Mouse (Mus musculus): Measurements from ENCODE around the gene Olfr273.
"Not testable (repeated sequence)": the region's sequence is repeated elsewhere in the genome, so short reads cannot be mapped to it uniquely, and the experiment has no call there.

The Olfr273 gene

DNA sequence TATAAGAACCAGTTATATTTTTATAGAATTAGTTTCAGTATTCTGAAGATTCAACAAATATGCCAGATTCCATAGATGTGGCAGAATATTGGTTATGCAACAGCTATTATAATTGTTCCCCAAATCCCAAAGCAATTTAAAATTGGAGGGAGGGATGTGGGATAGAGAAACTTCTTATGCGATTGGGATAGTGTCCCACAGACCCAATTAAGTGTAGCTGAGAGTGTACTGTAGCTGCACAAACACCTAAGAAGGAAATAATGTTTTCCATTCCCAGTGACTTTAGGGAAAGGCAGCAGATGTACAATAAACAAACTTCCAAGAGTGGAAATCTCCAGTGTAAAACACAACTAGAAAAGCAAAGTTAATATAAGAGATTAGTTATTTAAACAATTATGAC lies at the start of gene Olfr273:
Gene Olfr273 (minus strand): TSS at position 101 of the 400 bp plus-strand sequence.
- DNase-seq (ENCODE audit: low read depth, low spot score), result no peak

GRCm38 (mm10) chr4:52864156-52864555 lies 5.1 kb upstream of the Olfr273 start:
- DNase-seq (ENCODE audit: low read depth, low spot score), result no peak

GRCm38 (mm10) chr4:52849672-52850071 lies 9.4 kb downstream of the Olfr273 start:
- DNase-seq (ENCODE audit: low read depth, low spot score), result no peak

- DNase-seq (ENCODE audit: low read depth, low spot score), result no peak
Measured at GRCm38 (mm10) chr4:52849039-52849635, 9.9 kb downstream of the Olfr273 start.

DNA sequence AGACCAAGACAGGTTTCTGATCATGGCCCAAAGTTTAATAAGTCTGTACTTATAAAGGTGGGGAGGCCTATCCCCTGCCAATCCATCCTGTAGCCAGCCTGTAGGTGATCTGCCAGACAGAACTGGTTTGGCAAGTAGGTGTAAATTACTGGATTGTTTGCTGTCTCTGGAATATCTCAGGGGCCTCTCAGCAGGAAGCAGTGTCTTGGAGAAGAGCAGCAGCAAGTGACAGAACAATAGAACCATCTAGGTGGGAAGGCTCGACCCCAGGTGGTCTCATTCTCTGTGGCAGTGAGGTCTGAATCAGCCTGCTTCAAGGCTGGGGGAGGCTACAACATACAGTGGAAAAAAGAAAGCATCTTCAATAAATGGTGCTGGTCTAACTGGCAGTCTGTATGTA lies 13.6 kb downstream of the Olfr273 start:
- DNase-seq (ENCODE audit: low read depth, low spot score), result not testable (repeated sequence)

DNA sequence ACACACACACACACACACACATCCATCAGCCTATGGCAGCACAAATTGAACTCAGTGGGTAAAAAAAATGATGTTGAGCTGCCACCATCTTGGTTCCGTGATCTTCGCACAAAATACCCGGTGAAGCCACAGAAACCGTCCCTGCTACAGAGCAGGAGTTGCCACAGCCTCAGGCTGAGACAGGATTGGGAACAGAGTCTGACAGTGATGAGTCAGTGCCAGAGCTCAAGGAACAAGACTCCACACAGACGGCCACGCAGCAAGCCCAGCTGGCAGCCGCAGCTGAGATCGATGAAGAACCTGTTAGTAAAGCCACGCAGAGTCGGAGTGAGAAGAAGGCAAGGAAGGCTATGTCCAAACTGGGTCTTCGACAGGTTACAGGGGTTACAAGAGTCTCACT lies 37.7 kb downstream of the Olfr273 start:
- DNase-seq (ENCODE audit: low read depth, low spot score), result no peak

GRCm38 (mm10) chr4:52814304-52814703 lies 44.7 kb downstream of the Olfr273 start, which contains the start of gene Olfr275:
Gene Olfr275 (plus strand): TSS chr4:52814604.
- DNase-seq (ENCODE audit: low read depth, low spot score), result no peak

DNA sequence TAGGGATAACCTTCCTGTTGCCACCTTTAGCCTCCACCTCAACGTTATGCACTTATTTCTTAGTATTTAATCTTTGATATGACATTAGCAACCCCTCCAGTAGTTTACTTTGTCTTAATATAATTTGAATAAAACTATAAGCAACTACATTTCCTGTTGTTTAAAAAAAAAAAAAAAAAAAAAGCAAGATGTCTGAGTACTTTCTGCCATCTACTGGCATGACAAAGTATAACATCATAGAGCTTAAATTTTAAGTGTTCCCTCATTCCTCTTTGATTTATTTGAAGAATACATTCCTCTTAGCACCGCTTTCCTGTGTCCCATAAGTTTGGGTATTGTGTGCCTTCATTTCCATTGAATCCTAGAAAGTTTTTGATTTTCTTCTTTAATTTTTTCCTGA lies 47.2 kb downstream of the Olfr273 start:
- DNase-seq (ENCODE audit: low read depth, low spot score), result peak; percentile 1

All from forelimb bud, embryonic 11.5 days (tissue).